ENCODE assay signal across 8 mouse cellular contexts in genomic region chr3:115815168-115815567, GRCm38 (mm10).
DNase-seq lines count a peak whose midpoint lies in the region; ATAC-seq lines count a peak whose summit lies in the region.

No protein-coding gene starts in this region.

- H3K9ac ChIP-seq in embryonic facial prominence, embryonic 14.5 days (ENCODE audit: low read depth, low read length), result no peak overlapping the region
- H3K9ac ChIP-seq in kidney, embryonic 16.5 days (replicated peaks; ENCODE audit: low read length), result no peak overlapping the region
- H3K9ac ChIP-seq in forebrain, embryonic 16.5 days (replicated peaks; ENCODE audit: low read depth, low read length), result no peak overlapping the region

- H3K36me3 ChIP-seq in embryonic facial prominence, embryonic 14.5 days (ENCODE audit: control insufficient read depth, insufficient read depth, low read length), result no peaks in the 10 kb centered on the region
- H3K36me3 ChIP-seq in embryonic facial prominence, embryonic 10.5 days (replicated peaks), result no peaks in the 10 kb centered on the region
- H3K36me3 ChIP-seq in kidney, embryonic 16.5 days (ENCODE audit: insufficient read depth, low read length), result no peaks in the 10 kb centered on the region
- H3K36me3 ChIP-seq in megakaryocyte, embryonic 14.5 days (replicated peaks; ENCODE audit: low read length), result no peaks in the 10 kb centered on the region
- no peaks in the 10 kb centered on the region for H3K36me3 ChIP-seq in forebrain, embryonic 16.5 days (ENCODE audit: control insufficient read depth, insufficient read depth)

- H3K9me3 ChIP-seq in embryonic facial prominence, embryonic 14.5 days (ENCODE audit: control insufficient read depth, low read length), result no peaks in the 10 kb centered on the region
- no peaks in the 10 kb centered on the region for H3K9me3 ChIP-seq in embryonic facial prominence, embryonic 10.5 days
- H3K9me3 ChIP-seq in kidney, embryonic 16.5 days (ENCODE audit: low read length), result no peaks in the 10 kb centered on the region
- H3K9me3 ChIP-seq in megakaryocyte, embryonic 14.5 days, result no peaks in the 10 kb centered on the region
- H3K9me3 ChIP-seq in forebrain, embryonic 16.5 days (ENCODE audit: control insufficient read depth, low read length), result no peaks in the 10 kb centered on the region

- no peak for ATAC-seq in embryonic facial prominence, embryonic 14.5 days (ENCODE audit: low read depth)
- peak; percentile 21 for ATAC-seq in granulocyte monocyte progenitor cell, adult 5-6 weeks (replicated peaks; ENCODE audit: poor library complexity, severe bottlenecking)
- ATAC-seq in kidney, embryonic 16.5 days (ENCODE audit: low FRiP score, low TSS enrichment), result no peak
- ATAC-seq in forebrain, embryonic 16.5 days, result no peak

- no peak overlapping the region for H3K4me3 ChIP-seq in embryonic facial prominence, embryonic 14.5 days (ENCODE audit: low read depth, low read length)
- no peak overlapping the region for H3K4me3 ChIP-seq in embryonic facial prominence, embryonic 10.5 days
- no peak overlapping the region for H3K4me3 ChIP-seq in kidney, embryonic 16.5 days (ENCODE audit: low read length)
- peak overlapping the region; percentile 85 for H3K4me3 ChIP-seq in megakaryocyte, embryonic 14.5 days (replicated peaks)
- no peak overlapping the region for H3K4me3 ChIP-seq in forebrain, embryonic 16.5 days (replicated peaks; ENCODE audit: low read length)

- no peak for DNase-seq in embryonic facial prominence, embryonic 14.5 days (ENCODE audit: low spot score)
- no peak for DNase-seq in embryonic facial prominence, embryonic 10.5 days (ENCODE audit: low spot score)
- no peak for DNase-seq in right cerebral cortex, adult 18-20 months
- DNase-seq in right cerebral cortex, adult 2 months (ENCODE audit: low spot score in 2 of 2), result no peak

- no peaks in the 10 kb centered on the region for H3K27me3 ChIP-seq in embryonic facial prominence, embryonic 14.5 days (replicated peaks; ENCODE audit: control insufficient read depth, insufficient read depth, low read length)
- no peaks in the 10 kb centered on the region for H3K27me3 ChIP-seq in embryonic facial prominence, embryonic 10.5 days (replicated peaks; ENCODE audit: low read depth, poor library complexity, severe bottlenecking)
- no peaks in the 10 kb centered on the region for H3K27me3 ChIP-seq in kidney, embryonic 16.5 days (ENCODE audit: insufficient read depth, low read length)
- H3K27me3 ChIP-seq in megakaryocyte, embryonic 14.5 days (replicated peaks), result no peaks in the 10 kb centered on the region
- H3K27me3 ChIP-seq in forebrain, embryonic 16.5 days (replicated peaks; ENCODE audit: control insufficient read depth, insufficient read depth, low read length), result no peaks in the 10 kb centered on the region

- H3K4me1 ChIP-seq in embryonic facial prominence, embryonic 14.5 days (ENCODE audit: control insufficient read depth, insufficient read depth, low read length), result peaks cover 21% of the 10 kb centered on the region
- H3K4me1 ChIP-seq in embryonic facial prominence, embryonic 10.5 days, result peaks cover 6% of the 10 kb centered on the region; the same call in 1 of the 2 replicates
- peaks cover 7% of the 10 kb centered on the region; the same call in 1 of the 2 replicates for H3K4me1 ChIP-seq in kidney, embryonic 16.5 days (ENCODE audit: insufficient read depth, low read length)
- peaks cover 70% of the 10 kb centered on the region for H3K4me1 ChIP-seq in megakaryocyte, embryonic 14.5 days
- no peaks in the 10 kb centered on the region for H3K4me1 ChIP-seq in forebrain, embryonic 16.5 days (replicated peaks; ENCODE audit: control insufficient read depth, insufficient read depth, low read length)

- 63% methylated on average over 4 of the region's 4 CpGs for WGBS in embryonic facial prominence, embryonic 14.5 days
- WGBS in embryonic facial prominence, embryonic 10.5 days, result 71% methylated on average over 4 of the region's 4 CpGs
- WGBS in kidney, embryonic 16.5 days, result 51% methylated on average over 4 of the region's 4 CpGs
- 79% methylated on average over 4 of the region's 4 CpGs for WGBS in forebrain, embryonic 16.5 days

- peak overlapping the region; percentile 55 for H3K27ac ChIP-seq in embryonic facial prominence, embryonic 14.5 days (replicated peaks; ENCODE audit: low read depth, low read length)
- no peak overlapping the region for H3K27ac ChIP-seq in embryonic facial prominence, embryonic 10.5 days (replicated peaks)
- H3K27ac ChIP-seq in kidney, embryonic 16.5 days (ENCODE audit: low read length), result peak overlapping the region; percentile 35
- no peak overlapping the region for H3K27ac ChIP-seq in forebrain, embryonic 16.5 days (ENCODE audit: low read length)

- H3K4me2 ChIP-seq in embryonic facial prominence, embryonic 14.5 days (ENCODE audit: low read depth, low read length), result no peak overlapping the region
- H3K4me2 ChIP-seq in kidney, embryonic 16.5 days (replicated peaks; ENCODE audit: low read depth, low read length), result no peak overlapping the region
- no peak overlapping the region for H3K4me2 ChIP-seq in forebrain, embryonic 16.5 days (ENCODE audit: low read length)

Comparison
In these comparisons a context has a peak if more than half of its experiments do, and no peak if none do; other contexts are left out.
1. H3K27ac ChIP-seq: peak in embryonic facial prominence, embryonic 14.5 days (single experiment) and kidney, embryonic 16.5 days (single experiment); none in embryonic facial prominence, embryonic 10.5 days (single experiment) and forebrain, embryonic 16.5 days (single experiment).